Mouse (Mus musculus): ENCODE data around the gene H2-DMb1. TPM values are rescaled to one million over a fixed set of nuclear protein-coding genes. Genes with fewer than 3 reads are reported as not detected.

Gene H2-DMb1
- polyA plus RNA-seq, 1 experiment from 2014 or later: not detected

DNA sequence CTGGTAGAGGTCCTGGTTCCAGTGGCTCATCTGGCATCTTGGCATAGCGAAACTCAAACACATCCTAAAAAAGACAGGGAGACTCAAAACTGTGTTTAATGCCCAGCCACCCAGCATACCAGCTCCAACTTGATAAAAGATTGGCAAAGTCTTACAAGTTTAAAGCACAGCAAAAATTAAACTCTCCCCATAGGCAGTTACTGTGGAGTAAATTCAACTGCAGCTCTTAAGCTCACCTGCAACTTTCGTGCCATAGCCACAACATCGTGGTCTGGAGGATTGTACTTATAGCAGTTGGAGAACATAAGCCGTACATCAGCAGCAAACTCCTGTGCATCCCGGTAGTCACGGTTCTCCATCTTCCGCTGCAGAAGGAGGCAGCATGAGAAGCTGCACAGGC lies 38.8 kb upstream of the H2-DMb1 start:
- 93% methylated on average over 7 of the region's 7 CpGs for WGBS

DNA sequence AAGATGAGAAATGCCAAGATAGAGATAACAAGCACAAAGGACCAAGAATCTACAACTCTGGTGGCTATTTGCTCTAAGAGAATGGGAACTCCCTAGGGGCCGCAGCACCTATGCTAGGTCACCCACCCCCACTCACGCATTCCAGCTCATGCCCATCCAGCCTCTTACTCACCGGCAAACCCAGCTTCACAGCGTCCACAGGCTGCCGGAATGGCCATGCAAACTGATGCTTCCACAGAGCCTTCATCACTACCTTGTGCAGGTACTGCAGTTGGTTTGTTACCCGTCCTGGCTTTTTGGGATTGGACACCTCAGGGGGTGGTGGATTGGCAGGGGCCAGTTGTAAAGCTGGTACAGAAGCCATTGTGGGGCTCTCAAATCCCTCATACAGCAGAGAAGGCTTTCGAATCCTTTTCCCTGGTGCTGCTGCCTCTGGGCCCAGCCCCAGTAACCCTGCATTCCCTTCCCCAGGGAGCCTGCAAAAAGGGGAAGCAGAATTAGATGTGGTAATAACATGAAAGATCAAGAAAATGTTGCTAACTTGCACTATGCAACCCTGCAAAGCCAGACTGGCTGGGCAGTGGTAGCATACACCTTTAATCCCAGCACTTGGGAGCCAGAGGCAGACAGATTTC lies 36.0 kb upstream of the H2-DMb1 start:
- Histone ChIP-seq H3K4me3 (ENCODE audit: low read depth, low read length) (peak overlapping the region; percentile 99), H3K9ac (ENCODE audit: low read length) (peak overlapping the region; percentile 3), H3K36me3 (ENCODE audit: control insufficient read depth, insufficient read depth, low read length) (peaks cover 36% of the 10 kb centered on the region), H3K9me3 (ENCODE audit: control insufficient read depth, low read length) (no peaks in the 10 kb centered on the region), H3K27ac (ENCODE audit: low read depth, low read length) (no peak overlapping the region), H3K27me3 (ENCODE audit: control insufficient read depth, insufficient read depth, low read length) (no peaks in the 10 kb centered on the region), H3K4me1 (ENCODE audit: control insufficient read depth, insufficient read depth, low read length) (peaks cover 10% of the 10 kb centered on the region), H3K4me2 (ENCODE audit: low read depth) (peak overlapping the region; percentile 77)
- ATAC-seq (ENCODE audit: insufficient read depth, low FRiP score, low TSS enrichment) (no peak), DNase-seq (ENCODE audit: low spot score) (no peak)
- 44% methylated on average over 7 of the region's 7 CpGs for WGBS

More for the DNA sequence above, 38.8 kb upstream of the H2-DMb1 start:
- H3K9ac ChIP-seq (ENCODE audit: low read length): no peak overlapping the region
- DNase-seq (ENCODE audit: low spot score) (no peak), ATAC-seq (ENCODE audit: insufficient read depth, low FRiP score, low TSS enrichment) (no peak)
- no peaks in the 10 kb centered on the region for H3K9me3 ChIP-seq (ENCODE audit: control insufficient read depth, low read length)
- peaks cover 45% of the 10 kb centered on the region for H3K36me3 ChIP-seq (ENCODE audit: control insufficient read depth, insufficient read depth, low read length)
- H3K4me1 ChIP-seq (ENCODE audit: control insufficient read depth, insufficient read depth, low read length): peaks cover 10% of the 10 kb centered on the region
- no peak overlapping the region for H3K27ac ChIP-seq (ENCODE audit: low read depth, low read length)
- H3K4me3 ChIP-seq (ENCODE audit: low read depth, low read length): no peak overlapping the region
- H3K4me2 ChIP-seq (ENCODE audit: low read depth): no peak overlapping the region
- no peaks in the 10 kb centered on the region for H3K27me3 ChIP-seq (ENCODE audit: control insufficient read depth, insufficient read depth, low read length)

DNA sequence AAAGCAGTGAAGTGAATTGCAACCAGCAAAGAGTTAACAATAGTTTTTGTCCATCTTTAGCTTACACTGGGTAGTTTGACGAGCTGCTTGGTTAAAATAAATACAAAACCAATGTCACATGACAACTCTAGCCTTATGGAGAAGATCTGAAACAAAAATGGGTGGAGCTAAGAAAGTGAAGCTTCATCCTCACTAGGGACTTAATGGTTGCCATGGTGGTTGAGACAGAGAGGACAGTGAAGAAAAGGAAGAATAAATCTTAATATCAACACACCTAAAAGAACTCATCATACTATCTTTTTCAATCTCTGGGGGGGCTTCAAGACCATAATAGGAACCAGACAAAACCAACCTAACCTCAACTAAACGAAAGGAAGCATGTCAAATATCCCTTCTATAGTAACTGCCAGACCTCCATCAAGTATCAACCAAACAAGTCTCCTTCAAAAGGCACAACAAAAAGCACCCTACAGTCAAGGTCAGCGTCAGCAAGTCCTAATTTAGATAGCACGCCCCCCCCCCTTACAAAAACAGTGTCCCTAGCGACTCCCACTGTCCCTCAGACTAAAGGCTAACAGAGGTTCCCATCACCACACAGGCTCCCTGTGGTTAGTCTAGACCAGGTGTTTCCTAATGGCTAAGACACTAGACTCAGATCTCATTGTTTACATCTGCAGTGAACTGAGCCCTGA lies 35.3 kb upstream of the H2-DMb1 start:
- Histone ChIP-seq H3K9me3 (ENCODE audit: control insufficient read depth, low read length) (no peaks in the 10 kb centered on the region), H3K4me2 (ENCODE audit: low read depth) (peak overlapping the region; percentile 77), H3K27me3 (ENCODE audit: control insufficient read depth, insufficient read depth, low read length) (no peaks in the 10 kb centered on the region), H3K9ac (ENCODE audit: low read length) (peak overlapping the region; percentile 91), H3K36me3 (ENCODE audit: control insufficient read depth, insufficient read depth, low read length) (peaks cover 30% of the 10 kb centered on the region), H3K4me3 (ENCODE audit: low read depth, low read length) (peak overlapping the region; percentile 99), H3K4me1 (ENCODE audit: control insufficient read depth, insufficient read depth, low read length) (peaks cover 10% of the 10 kb centered on the region), H3K27ac (ENCODE audit: low read depth, low read length) (no peak overlapping the region)
- no peak for DNase-seq (ENCODE audit: low spot score)
- WGBS: 4% methylated on average over 5 of the region's 5 CpGs
- ATAC-seq (ENCODE audit: insufficient read depth, low FRiP score, low TSS enrichment): no peak

DNA sequence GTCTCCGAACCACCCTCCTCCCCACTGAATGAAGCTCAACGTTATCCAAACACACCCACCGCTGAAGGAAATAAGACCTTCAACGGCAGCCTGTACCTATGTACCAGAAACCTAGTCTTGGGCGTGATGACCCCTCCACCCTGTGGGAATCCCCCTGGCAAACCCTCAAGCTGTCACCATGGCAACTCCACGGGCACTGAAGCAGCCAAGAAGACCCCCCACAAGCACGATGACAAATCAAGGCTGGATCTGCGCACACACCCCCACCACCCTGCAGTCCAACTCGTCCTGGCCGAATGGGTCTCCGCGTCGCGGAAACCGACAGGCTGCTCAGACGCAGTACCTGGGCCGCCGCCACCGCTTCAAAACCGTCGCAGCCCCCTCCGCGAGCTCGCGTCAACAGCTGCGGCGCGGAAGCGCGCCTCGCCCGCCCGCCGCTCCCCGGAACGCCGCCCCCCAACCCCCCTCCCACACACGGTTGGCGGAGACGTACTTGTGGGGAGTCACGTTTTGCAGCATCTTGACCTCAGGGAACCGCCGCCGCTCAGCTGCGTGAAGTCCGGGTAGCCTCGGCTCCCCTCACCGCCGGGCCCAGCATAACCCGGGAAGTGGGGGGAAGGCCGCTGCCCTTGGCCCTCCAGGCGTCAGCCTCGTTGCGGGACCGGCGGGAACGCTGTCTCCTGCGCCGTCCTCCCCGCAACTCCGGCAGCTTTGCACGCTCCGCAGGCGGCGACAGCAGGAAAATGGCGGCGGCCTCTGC lies 34.6 kb upstream of the H2-DMb1 start:
- Histone ChIP-seq H3K4me2 (ENCODE audit: low read depth) (peak overlapping the region; percentile 77), H3K36me3 (ENCODE audit: control insufficient read depth, insufficient read depth, low read length) (peaks cover 24% of the 10 kb centered on the region), H3K9me3 (ENCODE audit: control insufficient read depth, low read length) (no peaks in the 10 kb centered on the region), H3K4me1 (ENCODE audit: control insufficient read depth, insufficient read depth, low read length) (peaks cover 11% of the 10 kb centered on the region), H3K4me3 (ENCODE audit: low read depth, low read length) (peak overlapping the region; percentile 99), H3K27me3 (ENCODE audit: control insufficient read depth, insufficient read depth, low read length) (no peaks in the 10 kb centered on the region), H3K27ac (ENCODE audit: low read depth, low read length) (peak overlapping the region; percentile 77), H3K9ac (ENCODE audit: low read length) (peak overlapping the region; percentile 91)
- DNase-seq (ENCODE audit: low spot score) (peak; percentile 67), ATAC-seq (ENCODE audit: insufficient read depth, low FRiP score, low TSS enrichment) (no peak)
- WGBS: under 1% methylated on average over 64 of the region's 67 CpGs

DNA sequence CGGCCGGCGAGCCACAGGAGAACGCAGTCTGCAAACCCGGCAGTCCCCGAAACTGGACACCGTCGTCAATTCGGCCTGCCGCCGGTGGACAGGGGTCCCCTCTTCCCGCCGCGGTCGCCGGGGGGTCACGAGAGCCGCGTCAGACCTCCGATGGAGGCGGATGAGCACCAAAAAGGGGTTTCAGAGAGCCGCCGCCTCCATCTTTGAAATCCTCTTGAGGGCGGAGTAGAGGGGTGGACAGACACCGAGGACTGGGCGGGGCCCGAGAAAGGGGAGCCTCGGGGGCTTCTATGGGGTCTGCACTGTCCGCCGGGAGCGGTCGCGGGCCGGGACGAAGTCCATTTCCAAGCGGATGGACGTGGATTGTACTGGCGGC lies 34.0 kb upstream of the H2-DMb1 start:
- DNase-seq (ENCODE audit: low spot score) (no peak), ATAC-seq (ENCODE audit: insufficient read depth, low FRiP score, low TSS enrichment) (no peak)
- under 1% methylated on average over 38 of the region's 38 CpGs for WGBS
- H3K9me3 ChIP-seq (ENCODE audit: control insufficient read depth, low read length): no peaks in the 10 kb centered on the region
- peaks cover 16% of the 10 kb centered on the region for H3K4me1 ChIP-seq (ENCODE audit: control insufficient read depth, insufficient read depth, low read length)
- H3K36me3 ChIP-seq (ENCODE audit: control insufficient read depth, insufficient read depth, low read length): peaks cover 19% of the 10 kb centered on the region
- H3K27ac ChIP-seq (ENCODE audit: low read depth, low read length): peak overlapping the region; percentile 77
- peak overlapping the region; percentile 77 for H3K4me2 ChIP-seq (ENCODE audit: low read depth)
- H3K4me3 ChIP-seq (ENCODE audit: low read depth, low read length): peak overlapping the region; percentile 99
- no peaks in the 10 kb centered on the region for H3K27me3 ChIP-seq (ENCODE audit: control insufficient read depth, insufficient read depth, low read length)
- H3K9ac ChIP-seq (ENCODE audit: low read length): peak overlapping the region; percentile 91

DNA sequence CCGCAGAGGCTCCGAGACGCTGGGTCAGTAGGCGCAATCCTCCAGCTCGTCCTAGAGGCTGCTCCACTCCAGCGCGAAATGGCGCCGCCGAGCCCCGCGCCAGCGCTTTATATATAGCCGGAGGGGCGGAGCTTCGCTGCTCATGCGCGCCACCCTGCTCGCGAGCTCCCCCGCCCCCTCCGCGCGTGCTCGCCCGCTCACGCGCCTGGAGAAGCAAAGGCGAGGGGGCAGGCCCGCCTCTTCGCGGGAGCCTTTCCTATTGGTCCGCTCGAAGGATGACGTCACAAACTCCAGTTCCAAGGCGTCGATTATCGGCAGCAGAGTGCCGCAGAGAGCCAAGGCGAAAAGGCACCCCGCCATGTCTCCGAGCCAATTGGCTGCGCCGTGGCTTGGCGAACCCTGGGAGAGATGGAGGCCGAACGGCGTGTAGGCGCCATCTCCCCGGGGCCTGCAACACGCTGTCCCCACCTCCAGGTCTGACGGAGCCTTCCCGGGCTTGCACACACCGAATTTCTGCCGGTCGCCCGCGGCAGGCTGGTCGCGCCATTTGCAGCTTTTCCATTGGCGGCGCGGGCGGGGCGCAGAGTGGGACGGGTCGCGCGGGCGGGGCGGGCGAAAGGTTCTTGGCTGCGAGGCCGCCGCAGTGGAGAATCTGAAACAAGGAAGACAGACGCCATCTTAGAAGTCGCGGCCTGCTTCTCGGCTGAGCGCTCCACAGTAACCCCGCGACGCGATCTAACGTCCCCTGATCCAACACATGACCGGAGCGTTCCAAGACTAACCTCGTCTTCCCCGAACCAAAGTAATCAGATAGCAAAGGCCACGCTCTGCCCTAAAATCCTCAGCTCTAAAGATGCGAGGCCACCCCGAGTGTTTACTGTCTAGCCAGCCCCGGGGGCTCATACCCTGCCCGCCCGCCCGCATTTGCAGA lies 33.4 kb upstream of the H2-DMb1 start, which contains the start of gene H2-DMa:
TSS of gene H2-DMa (plus strand) at position 293 of the 931 bp plus-strand sequence.
- H3K27me3 ChIP-seq (ENCODE audit: control insufficient read depth, insufficient read depth, low read length): no peaks in the 10 kb centered on the region
- H3K36me3 ChIP-seq (ENCODE audit: control insufficient read depth, insufficient read depth, low read length): peaks cover 14% of the 10 kb centered on the region
- DNase-seq (ENCODE audit: low spot score) (peak; percentile 100), ATAC-seq (ENCODE audit: insufficient read depth, low FRiP score, low TSS enrichment) (peak; percentile 65)
- H3K4me1 ChIP-seq (ENCODE audit: control insufficient read depth, insufficient read depth, low read length): peaks cover 18% of the 10 kb centered on the region
- under 1% methylated on average over 96 of the region's 96 CpGs for WGBS
- H3K9me3 ChIP-seq (ENCODE audit: control insufficient read depth, low read length): no peaks in the 10 kb centered on the region
- H3K4me3 ChIP-seq (ENCODE audit: low read depth, low read length): peak within 1 kb of the TSS; percentile 99
- H3K27ac ChIP-seq (ENCODE audit: low read depth, low read length): peak within 1 kb of the TSS; percentile 100
- peak within 1 kb of the TSS; percentile 91 for H3K9ac ChIP-seq (ENCODE audit: low read length)
- H3K4me2 ChIP-seq (ENCODE audit: low read depth): peak within 1 kb of the TSS; percentile 93

DNA sequence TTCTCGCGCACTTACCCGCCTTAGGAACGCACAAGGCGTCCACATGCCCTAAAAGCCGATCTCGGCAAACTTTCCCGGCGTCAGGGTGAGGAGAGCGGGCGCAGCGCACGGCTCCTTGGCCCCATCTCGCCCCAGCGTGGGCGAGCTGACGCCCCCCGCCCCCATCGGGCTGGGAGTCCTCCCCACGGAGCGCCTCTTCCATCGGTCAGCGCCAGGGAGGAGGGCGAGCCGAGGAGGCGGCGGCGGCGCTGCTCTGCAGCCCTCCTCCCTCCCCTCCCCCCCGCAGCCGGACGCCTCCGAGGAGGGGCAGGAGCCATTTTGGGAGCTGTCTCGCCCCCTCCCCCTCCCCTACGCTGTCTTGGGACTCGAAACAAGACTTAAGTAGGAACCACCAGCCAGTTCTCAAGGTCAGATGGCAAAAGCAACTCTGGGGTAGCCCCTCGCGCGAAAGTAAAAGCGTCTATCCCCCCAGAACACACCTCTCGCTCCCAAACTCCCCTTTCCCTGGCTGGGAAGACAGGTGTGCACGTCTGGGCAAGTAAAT lies 32.6 kb upstream of the H2-DMb1 start:
- peaks cover 18% of the 10 kb centered on the region for H3K4me1 ChIP-seq (ENCODE audit: control insufficient read depth, insufficient read depth, low read length)
- peaks cover 7% of the 10 kb centered on the region for H3K36me3 ChIP-seq (ENCODE audit: control insufficient read depth, insufficient read depth, low read length)
- H3K4me3 ChIP-seq (ENCODE audit: low read depth, low read length): peak overlapping the region; percentile 99
- H3K9ac ChIP-seq (ENCODE audit: low read length): peak overlapping the region; percentile 88
- DNase-seq (ENCODE audit: low spot score) (peak; percentile 90), ATAC-seq (ENCODE audit: insufficient read depth, low FRiP score, low TSS enrichment) (peak; percentile 18; the same call in 1 of the 2 replicates)
- H3K27me3 ChIP-seq (ENCODE audit: control insufficient read depth, insufficient read depth, low read length): no peaks in the 10 kb centered on the region
- under 1% methylated on average over 40 of the region's 42 CpGs for WGBS
- H3K4me2 ChIP-seq (ENCODE audit: low read depth): peak overlapping the region; percentile 93
- peak overlapping the region; percentile 100 for H3K27ac ChIP-seq (ENCODE audit: low read depth, low read length)
- no peaks in the 10 kb centered on the region for H3K9me3 ChIP-seq (ENCODE audit: control insufficient read depth, low read length)

DNA sequence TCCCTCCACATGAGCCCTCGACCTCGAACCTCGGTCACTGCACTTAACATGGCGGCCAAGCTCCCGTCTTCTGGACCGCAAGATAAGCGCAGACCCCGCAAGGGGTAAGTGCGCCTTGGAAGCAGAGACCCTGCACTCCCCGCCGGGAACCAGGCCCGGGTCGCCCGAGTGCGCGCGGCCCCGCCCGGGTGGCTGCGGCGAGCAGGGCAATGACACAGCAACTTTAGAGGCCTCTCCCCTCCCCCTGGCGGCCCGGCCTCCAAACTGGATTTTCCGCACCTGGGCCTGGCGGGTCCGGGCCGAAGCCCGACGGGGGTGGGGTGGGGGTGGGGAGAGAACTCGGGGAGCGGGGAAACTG lies 32.1 kb upstream of the H2-DMb1 start:
- peaks cover 18% of the 10 kb centered on the region for H3K4me1 ChIP-seq (ENCODE audit: control insufficient read depth, insufficient read depth, low read length)
- DNase-seq (ENCODE audit: low spot score) (no peak), ATAC-seq (ENCODE audit: insufficient read depth, low FRiP score, low TSS enrichment) (peak; percentile 3; the same call in 1 of the 2 replicates)
- peak overlapping the region; percentile 93 for H3K4me2 ChIP-seq (ENCODE audit: low read depth)
- peak overlapping the region; percentile 99 for H3K4me3 ChIP-seq (ENCODE audit: low read depth, low read length)
- WGBS: under 1% methylated on average over 29 of the region's 31 CpGs
- H3K27ac ChIP-seq (ENCODE audit: low read depth, low read length): peak overlapping the region; percentile 100
- H3K36me3 ChIP-seq (ENCODE audit: control insufficient read depth, insufficient read depth, low read length): peaks cover 5% of the 10 kb centered on the region; the same call in 1 of the 2 replicates
- H3K9me3 ChIP-seq (ENCODE audit: control insufficient read depth, low read length): no peaks in the 10 kb centered on the region
- peak overlapping the region; percentile 88 for H3K9ac ChIP-seq (ENCODE audit: low read length)
- no peaks in the 10 kb centered on the region for H3K27me3 ChIP-seq (ENCODE audit: control insufficient read depth, insufficient read depth, low read length)
